Mouse (Mus musculus) CH12.LX (cell line): ENCODE measurements at regions not wholly inside any gene's neighbourhood (a gene's known extent, or its start where the extent isn't known, plus 50 kb on each side); places are given as distances from the start of the nearest gene placed in this dataset.

Experiments
- CTCF ChIP-seq, 2 experiments: IDR thresholded peaks in 1 of 2; conservative IDR thresholded peaks in 1 of 2; 2 replicates each; pipeline ENCODE4 v1.5.1; 2011 to 2012; ENCODE audit warnings: low read depth in 2 of 2, low read length in 2 of 2, improper control_type of control experiment in 1 of 2, inconsistent platforms in 1 of 2, mild to moderate bottlenecking in 1 of 2, moderate library complexity in 1 of 2
- MYC ChIP-seq: IDR thresholded peaks from 2 replicates; pipeline ENCODE4 v1.6.1; 2011; ENCODE audit warnings: low read depth, mild to moderate bottlenecking, improper control_type of control experiment, low read length
- POLR2AphosphoS2 ChIP-seq: IDR thresholded peaks from 2 replicates; pipeline ENCODE4 v1.6.1; 2011; ENCODE audit warnings: low read depth, low read length, improper control_type of control experiment
- TCF12 ChIP-seq: IDR thresholded peaks from 2 replicates; pipeline ENCODE4 v1.6.1; 2014; ENCODE audit warnings: low read depth, mild to moderate bottlenecking, inconsistent platforms, low read length, improper control_type of control experiment
- USF1 ChIP-seq: IDR thresholded peaks from 2 replicates; pipeline ENCODE4 v1.6.1; 2014; ENCODE audit warnings: low read depth, mild to moderate bottlenecking, inconsistent platforms, low read length, improper control_type of control experiment

DNA sequence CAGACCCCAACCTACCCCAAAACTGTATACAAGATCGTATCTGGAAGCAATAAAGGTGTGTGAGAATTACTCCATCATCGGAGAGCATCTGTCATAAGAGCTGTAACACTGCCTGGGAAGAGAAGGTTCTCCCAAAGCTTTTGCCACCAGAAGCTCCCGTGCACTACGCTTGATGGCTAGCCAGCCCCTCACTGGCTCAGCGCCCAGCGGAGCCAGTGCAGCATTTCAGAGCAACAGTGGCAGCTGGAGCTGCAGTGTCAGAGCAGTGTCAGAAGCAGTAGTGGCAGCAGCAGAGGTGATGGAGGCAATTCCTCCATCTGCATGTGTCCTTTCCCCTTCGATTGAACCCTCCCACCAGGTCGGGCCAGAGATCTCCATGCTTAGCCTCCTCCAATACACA lies 83.0 kb upstream of the Gli3 start:
- no peak for TF ChIP-seq USF1
- TF ChIP-seq TCF12, result no peak
- TF ChIP-seq CTCF (conservative IDR thresholded peaks at IDR 0.05 in 1 of 2, IDR thresholded peaks at IDR 0.05 in 1 of 2; ENCODE audit: low read depth in 2 of 2, low read length in 2 of 2), result no peak
- no peak for TF ChIP-seq POLR2AphosphoS2
- no peak for TF ChIP-seq MYC
